Mouse (Mus musculus): ENCODE results near the gene Cux2. TPM values are rescaled to one million over a fixed set of nuclear protein-coding genes. Genes with fewer than 3 reads are reported as not detected.

Gene Cux2
- polyA plus RNA-seq, 1 experiment from 2014 or later: 16.9 TPM

DNA sequence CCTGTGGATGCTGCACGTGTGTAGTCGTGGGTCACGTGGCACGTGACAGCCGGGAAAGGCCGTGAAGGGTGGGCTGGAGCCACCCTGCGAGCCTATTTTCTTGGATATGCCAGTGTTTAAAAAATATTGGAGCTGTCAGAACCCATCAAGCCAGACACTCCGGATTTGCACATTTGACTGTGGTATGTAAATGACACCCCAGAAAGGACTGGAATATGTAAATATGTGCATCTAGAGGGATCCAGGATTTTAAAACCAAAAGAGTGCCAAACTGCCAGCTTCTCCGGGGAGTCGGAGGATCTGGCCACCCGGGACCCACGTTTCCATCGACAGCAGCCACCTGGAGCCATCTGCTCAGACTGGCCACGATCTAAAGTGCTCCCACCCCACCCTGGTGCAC, 145.1 kb downstream of the Cux2 start:
- Histone ChIP-seq H3K4me3 (no peak overlapping the region), H3K27ac (peak overlapping the region; percentile 74), H3K4me1 (peaks cover 31% of the 10 kb centered on the region), H3K36me3 (ENCODE audit: poor library complexity, severe bottlenecking) (no peaks in the 10 kb centered on the region), H3K27me3 (no peaks in the 10 kb centered on the region), H3K9ac (no peak overlapping the region), H3K9me3 (replicated peaks) (no peaks in the 10 kb centered on the region), H3K4me2 (no peak overlapping the region)
- ATAC-seq: peak; percentile 50; the same call in 1 of the 2 replicates
- 81% methylated on average over 14 of the region's 14 CpGs for WGBS

GRCm38 (mm10) chr5:121902809-121903745, 146.8 kb downstream of the Cux2 start:
- 13% methylated on average over 23 of the region's 23 CpGs for WGBS
- Histone ChIP-seq H3K4me2 (peak overlapping the region; percentile 35), H3K4me3 (no peak overlapping the region), H3K4me1 (peaks cover 31% of the 10 kb centered on the region), H3K36me3 (ENCODE audit: poor library complexity, severe bottlenecking) (no peaks in the 10 kb centered on the region), H3K27me3 (no peaks in the 10 kb centered on the region), H3K27ac (peak overlapping the region; percentile 74), H3K9ac (0 out of 2 replicates have a peak overlapping the region, but pooled peaks have one; percentile 37), H3K9me3 (replicated peaks) (no peaks in the 10 kb centered on the region)
- peak; percentile 55; the same call in 1 of the 2 replicates for ATAC-seq

DNA sequence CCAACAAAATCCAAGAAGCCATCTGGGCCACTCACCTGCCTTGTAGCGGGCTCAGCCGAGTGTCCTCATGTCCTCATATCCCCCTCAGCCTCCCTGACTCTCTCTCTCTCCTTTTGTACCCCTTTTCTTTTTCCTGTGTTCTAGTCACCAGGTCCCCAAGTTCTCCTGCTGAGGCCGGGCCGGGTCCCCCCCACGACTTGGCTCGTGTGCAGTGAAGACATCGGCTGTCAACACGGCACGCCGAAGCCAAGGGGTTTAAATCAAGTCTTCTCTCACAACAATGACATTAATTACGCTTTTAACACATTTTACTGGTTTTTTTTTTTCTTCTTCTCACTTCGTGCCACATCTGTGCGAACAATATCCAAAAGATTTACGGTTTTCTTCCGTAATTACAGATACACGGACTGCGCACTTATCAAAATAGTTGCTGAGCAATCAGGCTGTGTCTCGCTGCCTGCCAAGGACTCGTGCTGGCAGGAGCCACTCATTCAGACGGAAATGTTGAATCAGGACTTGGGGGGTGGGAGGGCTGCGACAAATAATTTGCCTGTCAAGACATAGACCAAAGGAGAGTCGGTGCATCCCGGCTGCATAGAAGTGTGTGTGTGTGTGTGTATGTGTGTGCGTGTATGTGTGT, 154.7 kb downstream of the Cux2 start:
- Histone ChIP-seq H3K9ac (peak overlapping the region; percentile 45; the same call in 1 of the 2 replicates), H3K27ac (peak overlapping the region; percentile 68), H3K4me3 (no peak overlapping the region)

GRCm38 (mm10) chr5:121894647-121895046, 155.3 kb downstream of the Cux2 start:
- Histone ChIP-seq H3K4me2 (peak overlapping the region; percentile 38), H3K4me1 (peaks cover 51% of the 10 kb centered on the region), H3K27ac (peak overlapping the region; percentile 68), H3K9ac (0 out of 2 replicates have a peak overlapping the region, but pooled peaks have one; percentile 4), H3K36me3 (ENCODE audit: poor library complexity, severe bottlenecking) (no peaks in the 10 kb centered on the region), H3K27me3 (peaks cover 13% of the 10 kb centered on the region), H3K4me3 (0 out of 2 replicates have a peak overlapping the region, but pooled peaks have one; percentile 4), H3K9me3 (replicated peaks) (no peaks in the 10 kb centered on the region)
- WGBS: 42% methylated on average over 10 of the region's 10 CpGs
- no peak for ATAC-seq

More for the DNA sequence above, 154.7 kb downstream of the Cux2 start:
- H3K36me3 ChIP-seq (ENCODE audit: poor library complexity, severe bottlenecking): no peaks in the 10 kb centered on the region
- peak overlapping the region; percentile 38 for H3K4me2 ChIP-seq
- peaks cover 45% of the 10 kb centered on the region for H3K4me1 ChIP-seq
- peak; percentile 52 for ATAC-seq
- peaks cover 13% of the 10 kb centered on the region for H3K27me3 ChIP-seq
- no peaks in the 10 kb centered on the region for H3K9me3 ChIP-seq (replicated peaks)
- WGBS: 29% methylated on average over 24 of the region's 24 CpGs

- Histone ChIP-seq H3K4me2 (no peak overlapping the region), H3K9me3 (replicated peaks) (no peaks in the 10 kb centered on the region), H3K27me3 (peaks cover 13% of the 10 kb centered on the region), H3K9ac (no peak overlapping the region), H3K27ac (no peak overlapping the region), H3K4me1 (peaks cover 60% of the 10 kb centered on the region), H3K36me3 (ENCODE audit: poor library complexity, severe bottlenecking) (no peaks in the 10 kb centered on the region), H3K4me3 (no peak overlapping the region)
- WGBS: 41% methylated on average over 3 of the region's 3 CpGs
- no peak for ATAC-seq
These were observed 156.3 kb downstream of the Cux2 start for GRCm38 (mm10) chr5:121893581-121893980.

- Histone ChIP-seq H3K4me2 (no peak overlapping the region), H3K4me1 (peaks cover 58% of the 10 kb centered on the region)
- WGBS: 78% methylated on average over 14 of the region's 14 CpGs
These were observed 157.6 kb downstream of the Cux2 start for GRCm38 (mm10) chr5:121892281-121892680.

DNA sequence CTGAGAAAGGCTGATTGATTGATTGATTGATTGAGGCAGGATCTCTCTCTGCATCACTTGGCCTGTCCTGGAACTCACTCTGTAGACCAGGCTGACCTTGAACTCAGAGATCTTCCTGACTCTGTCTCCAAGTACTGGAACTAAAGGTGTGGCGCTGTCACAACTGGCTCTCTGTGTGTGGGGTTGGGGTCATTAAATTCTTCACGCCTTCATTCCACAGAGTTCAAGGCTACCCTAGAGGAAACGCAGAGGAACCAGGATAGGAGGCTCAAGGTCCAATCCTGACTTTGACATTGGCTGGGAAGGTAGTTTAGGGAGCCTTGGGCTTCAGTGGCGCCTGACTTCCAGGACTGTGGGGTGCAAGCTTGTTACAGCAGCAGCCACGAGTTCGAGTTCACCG, 159.0 kb downstream of the Cux2 start:
- ATAC-seq: no peak
- Histone ChIP-seq H3K4me2 (no peak overlapping the region), H3K27ac (no peak overlapping the region), H3K9me3 (replicated peaks) (peaks cover 5% of the 10 kb centered on the region; the same call in 1 of the 2 replicates), H3K9ac (no peak overlapping the region), H3K4me1 (peaks cover 47% of the 10 kb centered on the region), H3K4me3 (no peak overlapping the region), H3K36me3 (ENCODE audit: poor library complexity, severe bottlenecking) (peaks cover 11% of the 10 kb centered on the region), H3K27me3 (peaks cover 13% of the 10 kb centered on the region)
- 95% methylated on average over 7 of the region's 7 CpGs for WGBS

More at GRCm38 (mm10) chr5:121892281-121892680, 157.6 kb downstream of the Cux2 start:
- Histone ChIP-seq H3K27ac (peak overlapping the region; percentile 35; the same call in 1 of the 2 replicates), H3K36me3 (ENCODE audit: poor library complexity, severe bottlenecking) (0 out of 2 replicates have a peak, but pooled peaks cover 2% of the 10 kb centered on the region), H3K9me3 (replicated peaks) (peaks cover 5% of the 10 kb centered on the region; the same call in 1 of the 2 replicates), H3K9ac (no peak overlapping the region), H3K4me3 (no peak overlapping the region), H3K27me3 (peaks cover 13% of the 10 kb centered on the region)
- ATAC-seq: no peak

- WGBS: 24% methylated on average over 9 of the region's 9 CpGs
- Histone ChIP-seq H3K9ac (0 out of 2 replicates have a peak overlapping the region, but pooled peaks have one; percentile 30), H3K4me3 (no peak overlapping the region), H3K9me3 (replicated peaks) (peaks cover 5% of the 10 kb centered on the region; the same call in 1 of the 2 replicates), H3K4me1 (peaks cover 37% of the 10 kb centered on the region), H3K36me3 (ENCODE audit: poor library complexity, severe bottlenecking) (peaks cover 15% of the 10 kb centered on the region), H3K27me3 (peaks cover 13% of the 10 kb centered on the region), H3K4me2 (no peak overlapping the region), H3K27ac (peak overlapping the region; percentile 86)
- peak; percentile 14; the same call in 1 of the 2 replicates for ATAC-seq
These were observed 160.0 kb downstream of the Cux2 start for GRCm38 (mm10) chr5:121889819-121890362.

DNA sequence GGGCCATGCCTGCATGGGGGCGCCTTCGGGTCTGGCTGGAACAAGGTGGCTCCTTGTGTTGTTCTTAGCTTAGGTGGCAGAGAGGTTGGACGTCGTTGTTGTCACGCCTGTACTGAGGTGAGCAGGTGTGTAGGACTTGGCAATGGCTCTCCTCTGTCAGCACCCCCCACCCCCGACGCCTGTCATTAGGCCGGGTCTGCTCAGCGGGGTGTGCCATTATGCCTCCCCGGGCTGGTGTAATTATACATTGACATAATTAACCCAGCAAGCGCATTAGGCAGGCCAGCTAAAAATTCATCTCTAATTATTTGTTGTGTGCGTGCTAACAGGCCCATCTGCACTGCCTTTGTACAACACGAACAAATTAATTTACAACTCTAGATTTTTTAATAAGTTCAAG, 160.5 kb downstream of the Cux2 start:
- Histone ChIP-seq H3K36me3 (ENCODE audit: poor library complexity, severe bottlenecking) (peaks cover 15% of the 10 kb centered on the region), H3K27ac (peak overlapping the region; percentile 86), H3K9me3 (replicated peaks) (peaks cover 5% of the 10 kb centered on the region; the same call in 1 of the 2 replicates), H3K4me2 (no peak overlapping the region), H3K4me1 (peaks cover 33% of the 10 kb centered on the region), H3K9ac (no peak overlapping the region; the same call in 1 of the 2 replicates), H3K4me3 (no peak overlapping the region), H3K27me3 (peaks cover 13% of the 10 kb centered on the region)
- ATAC-seq: peak; percentile 70
- 14% methylated on average over 13 of the region's 13 CpGs for WGBS

- peaks cover 22% of the 10 kb centered on the region for H3K36me3 ChIP-seq (ENCODE audit: poor library complexity, severe bottlenecking)
- 82% methylated on average over 8 of the region's 8 CpGs for WGBS
- 0 out of 2 replicates have a peak, but pooled peaks cover 3% of the 10 kb centered on the region for H3K27me3 ChIP-seq
- no peak overlapping the region for H3K4me2 ChIP-seq
- no peak overlapping the region for H3K9ac ChIP-seq
- ATAC-seq: no peak
- peaks cover 6% of the 10 kb centered on the region; the same call in 1 of the 2 replicates for H3K4me1 ChIP-seq
- H3K27ac ChIP-seq: no peak overlapping the region
- H3K4me3 ChIP-seq: no peak overlapping the region
- H3K9me3 ChIP-seq (replicated peaks): peaks cover 5% of the 10 kb centered on the region; the same call in 1 of the 2 replicates
These were observed 166.5 kb downstream of the Cux2 start for GRCm38 (mm10) chr5:121883356-121883755.

DNA sequence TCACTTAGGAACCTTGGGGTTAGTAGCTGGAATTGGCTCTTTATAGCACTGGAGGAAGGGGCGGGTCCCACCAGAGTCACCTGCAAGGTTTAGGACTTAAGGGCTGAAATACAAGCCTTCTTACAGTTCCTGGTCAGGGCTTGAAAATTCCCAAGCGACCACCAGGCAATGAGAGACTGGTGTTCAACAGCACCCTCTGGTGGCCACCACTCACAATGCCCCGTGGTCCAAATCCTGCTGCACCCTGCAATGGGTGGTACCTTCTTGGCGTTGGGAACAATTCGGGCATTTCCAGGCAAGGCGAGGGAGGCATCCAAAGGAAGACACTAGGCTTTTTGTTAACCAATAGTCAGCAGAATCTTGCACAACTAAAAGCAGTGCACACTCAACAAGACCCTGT, 170.7 kb downstream of the Cux2 start:
- ATAC-seq: no peak

More for the DNA sequence above, 170.7 kb downstream of the Cux2 start:
- Histone ChIP-seq H3K27ac (no peak overlapping the region), H3K9me3 (replicated peaks) (no peaks in the 10 kb centered on the region), H3K4me2 (no peak overlapping the region), H3K36me3 (ENCODE audit: poor library complexity, severe bottlenecking) (peaks cover 28% of the 10 kb centered on the region), H3K4me1 (peaks cover 10% of the 10 kb centered on the region), H3K27me3 (0 out of 2 replicates have a peak, but pooled peaks cover 3% of the 10 kb centered on the region), H3K9ac (no peak overlapping the region), H3K4me3 (no peak overlapping the region)
- 62% methylated on average over 6 of the region's 6 CpGs for WGBS

Data from forebrain, embryonic 13.5 days (tissue).